Mouse (Mus musculus) myocyte (in vitro differentiated cells): Measurements from ENCODE around the gene Uqcrfs1. TPM values are rescaled to one million over a fixed set of nuclear protein-coding genes. Genes with fewer than 3 reads are reported as not detected.
A peak's percentile ranks its signal among the peaks of the same experiment; 100 is the strongest.

Experiments used
- H3K27me3 ChIP-seq: one replicate; pipeline ENCODE4 v1.6.1; 2011; ENCODE audit not compliant: control insufficient read depth, insufficient read depth, insufficient read length
- H3K36me3 ChIP-seq: one replicate; pipeline ENCODE4 v1.6.1; 2011; ENCODE audit not compliant: control insufficient read depth, insufficient read depth
- H3K4me2 ChIP-seq: one replicate; pipeline ENCODE4 v1.6.1; 2011; ENCODE audit warnings: low read depth, control low read depth
- H3K4me3 ChIP-seq: one replicate; pipeline ENCODE4 v1.5.1; 2011; ENCODE audit warnings: mild to moderate bottlenecking, control low read depth, moderate library complexity
- H3K79me2 ChIP-seq: one replicate; pipeline ENCODE4 v1.6.1; 2011; ENCODE audit not compliant: control insufficient read depth, insufficient read depth
- H3ac ChIP-seq: one replicate; pipeline ENCODE4 v1.6.1; 2011; ENCODE audit not compliant: control insufficient read depth, insufficient read length
- CEBPB ChIP-seq: IDR thresholded peaks from 2 replicates; pipeline ENCODE4 v1.6.1; 2011; ENCODE audit warnings: mild to moderate bottlenecking, moderate library complexity; ENCODE audit not compliant: poor library complexity, insufficient read depth, severe bottlenecking
- E2F4 ChIP-seq: IDR thresholded peaks from one replicate; pipeline ENCODE4 v1.6.1; 2011; ENCODE audit warnings: mild to moderate bottlenecking, control low read depth, moderate library complexity; ENCODE audit not compliant: insufficient read depth
- MAX ChIP-seq: IDR thresholded peaks from one replicate; pipeline ENCODE4 v1.6.1; 2011; ENCODE audit warnings: low read depth, mild to moderate bottlenecking, control low read depth
- MYOD1 ChIP-seq, 3 experiments: IDR thresholded peaks; one replicate each; pipeline ENCODE4 v1.6.1; 2011; ENCODE audit warnings: control low read depth in 2 of 3, low read depth in 2 of 3, mild to moderate bottlenecking in 2 of 3, moderate library complexity in 1 of 3; ENCODE audit not compliant: insufficient read length in 2 of 3, control insufficient read depth in 1 of 3
- MYOG ChIP-seq, 3 experiments: IDR thresholded peaks; one replicate each; pipeline ENCODE4 v1.6.1; 2011; ENCODE audit warnings: control low read depth in 2 of 3, low read depth in 2 of 3, mild to moderate bottlenecking in 2 of 3; ENCODE audit not compliant: insufficient read length in 2 of 3, control insufficient read depth in 1 of 3, insufficient read depth in 1 of 3
- POLR2A ChIP-seq: IDR thresholded peaks from one replicate; pipeline ENCODE4 v1.6.1; 2011; ENCODE audit warnings: low read depth, mild to moderate bottlenecking, control low read depth, moderate library complexity; ENCODE audit not compliant: insufficient read length
- POLR2AphosphoS2 ChIP-seq: IDR thresholded peaks from one replicate; pipeline ENCODE4 v1.6.1; 2011; ENCODE audit warnings: low read depth, control low read depth; ENCODE audit not compliant: insufficient read length
- REST ChIP-seq: IDR thresholded peaks from one replicate; pipeline ENCODE4 v1.6.1; 2011; ENCODE audit warnings: mild to moderate bottlenecking, control low read depth, moderate library complexity; ENCODE audit not compliant: insufficient read depth, insufficient read length
- SRF ChIP-seq: IDR thresholded peaks from one replicate; pipeline ENCODE4 v1.6.1; 2011; ENCODE audit warnings: low read depth; ENCODE audit not compliant: control insufficient read depth, insufficient read length
- TCF12 ChIP-seq: IDR thresholded peaks from one replicate; pipeline ENCODE4 v1.6.1; 2011; ENCODE audit warnings: mild to moderate bottlenecking, control low read depth; ENCODE audit not compliant: poor library complexity, insufficient read depth, severe bottlenecking
- TCF3 ChIP-seq: IDR thresholded peaks from one replicate; pipeline ENCODE4 v1.6.1; 2011; ENCODE audit warnings: low read depth, control low read depth; ENCODE audit not compliant: insufficient read length
- USF1 ChIP-seq: IDR thresholded peaks from one replicate; pipeline ENCODE4 v1.6.1; 2011; ENCODE audit warnings: low read depth, mild to moderate bottlenecking, control low read depth, moderate library complexity
- polyA plus RNA-seq: library from polyadenylated mRNA; unstranded; fragments of >200 nt; fragmentation: generic; extraction: Trizol; gene quantifications from one replicate; pipeline ENCODE4 v1.2.1, GENCODE M21; 2012; ENCODE audit warnings: missing spikeins

The Uqcrfs1 gene
- polyA plus RNA-seq, 1 experiment = 229 TPM

GRCm38 (mm10) chr13:30553051-30553587 lies 8.0 kb upstream of the Uqcrfs1 start:
- H3K4me2 ChIP-seq = no peak overlapping the region
- no peak overlapping the region for H3ac ChIP-seq
- no peak overlapping the region for H3K4me3 ChIP-seq
- no peaks in the 10 kb centered on the region for H3K27me3 ChIP-seq
- no peaks in the 10 kb centered on the region for H3K36me3 ChIP-seq
- TF ChIP-seq POLR2A = no peak
- no peak for TF ChIP-seq USF1
- H3K79me2 ChIP-seq = no peaks in the 10 kb centered on the region

- H3ac ChIP-seq = no peak overlapping the region
- H3K4me2 ChIP-seq = no peak overlapping the region
- no peak overlapping the region for H3K4me3 ChIP-seq
- H3K36me3 ChIP-seq = no peaks in the 10 kb centered on the region
- peaks cover 5% of the 10 kb centered on the region for H3K79me2 ChIP-seq
- H3K27me3 ChIP-seq = no peaks in the 10 kb centered on the region
- no peak for TF ChIP-seq REST
- TF ChIP-seq MAX = no peak
- TF ChIP-seq SRF = no peak
- TF ChIP-seq USF1 = no peak
- TF ChIP-seq E2F4 = no peak
- TF ChIP-seq CEBPB = no peak
- no peak for TF ChIP-seq TCF3
- TF ChIP-seq TCF12 = no peak
- no peak for TF ChIP-seq MYOD1 (IDR thresholded peaks at IDR 0.05; ENCODE audit: control insufficient read depth in 1 of 3, insufficient read length in 2 of 3, low read depth in 2 of 3)
- TF ChIP-seq POLR2A = no peak
- TF ChIP-seq POLR2AphosphoS2 = no peak
- no peak for TF ChIP-seq MYOG (IDR thresholded peaks at IDR 0.05; ENCODE audit: control insufficient read depth in 1 of 3, insufficient read depth in 1 of 3, insufficient read length in 2 of 3, low read depth in 2 of 3)
These were observed 4.2 kb upstream of the Uqcrfs1 start for GRCm38 (mm10) chr13:30549339-30549738.

- no peak overlapping the region for H3ac ChIP-seq
- H3K4me3 ChIP-seq = no peak overlapping the region
- TF ChIP-seq MAX (no peak), POLR2AphosphoS2 (no peak), USF1 (peak; percentile 83), MYOG (IDR thresholded peaks at IDR 0.05; ENCODE audit: control insufficient read depth in 1 of 3, insufficient read depth in 1 of 3, insufficient read length in 2 of 3, low read depth in 2 of 3) (no peak)
- no peak overlapping the region for H3K4me2 ChIP-seq
- H3K36me3 ChIP-seq = no peaks in the 10 kb centered on the region
- H3K27me3 ChIP-seq = no peaks in the 10 kb centered on the region
- H3K79me2 ChIP-seq = peaks cover 10% of the 10 kb centered on the region
These were observed 3.7 kb upstream of the Uqcrfs1 start for GRCm38 (mm10) chr13:30548835-30549234.

- no peaks in the 10 kb centered on the region for H3K79me2 ChIP-seq
- TF ChIP-seq MYOD1 (IDR thresholded peaks at IDR 0.05; ENCODE audit: control insufficient read depth in 1 of 3, insufficient read length in 2 of 3, low read depth in 2 of 3) = no peak
- TF ChIP-seq USF1 = no peak
- no peak for TF ChIP-seq POLR2AphosphoS2
- TF ChIP-seq REST = no peak
- no peak for TF ChIP-seq POLR2A
- TF ChIP-seq CEBPB = no peak
- TF ChIP-seq TCF3 = no peak
- TF ChIP-seq MAX = no peak
- no peak for TF ChIP-seq TCF12
- no peak for TF ChIP-seq MYOG (IDR thresholded peaks at IDR 0.05; ENCODE audit: control insufficient read depth in 1 of 3, insufficient read depth in 1 of 3, insufficient read length in 2 of 3, low read depth in 2 of 3)
- no peak for TF ChIP-seq E2F4
- TF ChIP-seq SRF = no peak
- H3K36me3 ChIP-seq = no peaks in the 10 kb centered on the region
- H3ac ChIP-seq = no peak overlapping the region
- no peak overlapping the region for H3K4me3 ChIP-seq
- no peaks in the 10 kb centered on the region for H3K27me3 ChIP-seq
- H3K4me2 ChIP-seq = no peak overlapping the region
These were observed 14.4 kb downstream of the Uqcrfs1 start for GRCm38 (mm10) chr13:30530761-30531160.

- H3K36me3 ChIP-seq = no peaks in the 10 kb centered on the region
- no peaks in the 10 kb centered on the region for H3K79me2 ChIP-seq
- no peak overlapping the region for H3K4me2 ChIP-seq
- TF ChIP-seq POLR2A (no peak), CEBPB (no peak)
- no peak overlapping the region for H3K4me3 ChIP-seq
- H3ac ChIP-seq = no peak overlapping the region
- no peaks in the 10 kb centered on the region for H3K27me3 ChIP-seq
These were observed 20.2 kb downstream of the Uqcrfs1 start for GRCm38 (mm10) chr13:30524961-30525360.
